Mouse (Mus musculus): ENCODE measurements around the gene Pdxdc1. TPM values are rescaled to one million over a fixed set of nuclear protein-coding genes. Genes with fewer than 3 reads are reported as not detected.

Gene Pdxdc1
- total and polyA plus RNA-seq, 2 experiments from 2014 or later: 60.2 to 67.4 TPM

GRCm38 (mm10) chr16:13819394-13819743 lies 83.6 kb downstream of the Pdxdc1 start:
- no peaks in the 10 kb centered on the region for H3K27me3 ChIP-seq (ENCODE audit: insufficient read depth, low read length)
- H3K36me3 ChIP-seq (ENCODE audit: insufficient read depth): peaks cover 12% of the 10 kb centered on the region
- peak; percentile 1; the same call in 1 of the 2 replicates for TF ChIP-seq CTCF (IDR thresholded peaks at IDR 0.05; ENCODE audit: low read depth)
- ATAC-seq (peak; percentile 23), DNase-seq (no peak)
- peaks cover 12% of the 10 kb centered on the region; the same call in 1 of the 2 replicates for H3K4me1 ChIP-seq (ENCODE audit: insufficient read depth)
- peak overlapping the region; percentile 87 for H3K9ac ChIP-seq
- peak overlapping the region; percentile 93 for H3K27ac ChIP-seq (ENCODE audit: low read depth, low read length)
- WGBS: under 1% methylated on average over 36 of the region's 36 CpGs
- H3K4me2 ChIP-seq (ENCODE audit: low read depth): peak overlapping the region; percentile 69
- H3K9me3 ChIP-seq (ENCODE audit: low read length): no peaks in the 10 kb centered on the region
- peak overlapping the region; percentile 83 for H3K4me3 ChIP-seq (ENCODE audit: low read depth, low read length)

GRCm38 (mm10) chr16:13818560-13819393 lies 84.2 kb downstream of the Pdxdc1 start, which contains the start of gene Ntan1:
Gene Ntan1 (plus strand): TSS chr16:13818845.
- DNase-seq (peak; percentile 94), ATAC-seq (peak; percentile 96)
- Histone ChIP-seq H3K4me1 (ENCODE audit: insufficient read depth) (peaks cover 12% of the 10 kb centered on the region; the same call in 1 of the 2 replicates), H3K4me3 (ENCODE audit: low read depth, low read length) (peak within 1 kb of the TSS; percentile 83), H3K36me3 (ENCODE audit: insufficient read depth) (peaks cover 15% of the 10 kb centered on the region), H3K27ac (ENCODE audit: low read depth, low read length) (peak within 1 kb of the TSS; percentile 93), H3K9ac (peak within 1 kb of the TSS; percentile 87), H3K27me3 (ENCODE audit: insufficient read depth, low read length) (no peaks in the 10 kb centered on the region), H3K9me3 (ENCODE audit: low read length) (no peaks in the 10 kb centered on the region), H3K4me2 (ENCODE audit: low read depth) (peak within 1 kb of the TSS; percentile 69)
- 4% methylated on average over 56 of the region's 58 CpGs for WGBS
- no peak for TF ChIP-seq CTCF (IDR thresholded peaks at IDR 0.05; ENCODE audit: low read depth)

DNA sequence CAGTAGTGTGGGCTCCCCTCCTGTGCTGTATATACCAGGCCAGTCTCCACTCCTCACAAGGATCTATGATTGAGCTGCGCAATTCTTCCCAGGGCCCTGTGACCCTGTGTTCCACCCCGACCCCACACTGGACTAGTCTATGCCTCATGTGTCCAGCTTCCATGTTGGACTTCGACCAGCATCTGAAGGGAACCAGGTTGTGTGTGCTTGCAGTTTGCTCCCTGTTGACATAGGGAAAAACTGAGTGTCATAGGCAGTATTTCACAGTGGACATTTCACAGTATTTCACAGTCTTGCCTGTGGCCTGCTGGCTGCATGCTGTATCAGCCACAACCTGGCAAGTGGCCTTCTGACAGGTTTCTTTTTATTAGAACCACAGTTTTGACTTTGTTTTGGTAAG lies 89.7 kb downstream of the Pdxdc1 start:
- H3K9me3 ChIP-seq (ENCODE audit: low read length): no peaks in the 10 kb centered on the region
- no peak overlapping the region for H3K4me3 ChIP-seq (ENCODE audit: low read depth, low read length)
- peaks cover 3% of the 10 kb centered on the region; the same call in 1 of the 2 replicates for H3K4me1 ChIP-seq (ENCODE audit: insufficient read depth)
- H3K27me3 ChIP-seq (ENCODE audit: insufficient read depth, low read length): no peaks in the 10 kb centered on the region
- peaks cover 68% of the 10 kb centered on the region for H3K36me3 ChIP-seq (ENCODE audit: insufficient read depth)
- H3K9ac ChIP-seq: no peak overlapping the region
- 95% methylated on average over 3 of the region's 3 CpGs for WGBS
- H3K27ac ChIP-seq (ENCODE audit: low read depth, low read length): no peak overlapping the region
- no peak overlapping the region for H3K4me2 ChIP-seq (ENCODE audit: low read depth)
- DNase-seq: no peak
- ATAC-seq: no peak
- TF ChIP-seq CTCF (IDR thresholded peaks at IDR 0.05; ENCODE audit: low read depth): no peak

DNA sequence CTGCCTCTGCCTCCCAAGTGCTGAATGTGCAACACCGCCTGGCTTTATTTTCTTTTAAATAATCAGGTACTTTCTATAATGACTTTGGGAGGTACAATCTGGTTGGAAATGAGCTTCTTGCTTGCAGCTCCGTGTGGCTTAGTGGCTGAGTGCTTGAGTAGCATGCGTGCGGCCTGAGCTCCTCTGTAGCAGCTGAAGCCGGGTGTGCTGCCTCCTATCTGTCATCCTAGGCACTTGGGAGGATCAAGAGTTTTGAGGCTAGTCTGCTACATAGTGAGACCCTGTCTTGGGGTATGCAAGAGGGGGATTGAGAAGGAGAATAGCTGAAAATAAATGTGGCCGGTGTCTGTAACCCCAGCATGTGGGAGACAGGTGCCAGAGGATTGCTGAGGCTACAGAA lies 90.8 kb downstream of the Pdxdc1 start:
- Histone ChIP-seq H3K4me2 (ENCODE audit: low read depth) (no peak overlapping the region), H3K4me1 (ENCODE audit: insufficient read depth) (no peaks in the 10 kb centered on the region), H3K36me3 (ENCODE audit: insufficient read depth) (peaks cover 75% of the 10 kb centered on the region), H3K9me3 (ENCODE audit: low read length) (no peaks in the 10 kb centered on the region), H3K27ac (ENCODE audit: low read depth, low read length) (no peak overlapping the region), H3K27me3 (ENCODE audit: insufficient read depth, low read length) (no peaks in the 10 kb centered on the region), H3K4me3 (ENCODE audit: low read depth, low read length) (no peak overlapping the region), H3K9ac (no peak overlapping the region)
- ATAC-seq: no peak
- DNase-seq: no peak
- WGBS: 93% methylated on average over 6 of the region's 6 CpGs
- TF ChIP-seq CTCF (IDR thresholded peaks at IDR 0.05; ENCODE audit: low read depth): no peak; the same call in 1 of the 2 replicates

GRCm38 (mm10) chr16:13808410-13808809 lies 94.5 kb downstream of the Pdxdc1 start:
- TF ChIP-seq CTCF (IDR thresholded peaks at IDR 0.05; ENCODE audit: low read depth): no peak
- no peaks in the 10 kb centered on the region for H3K9me3 ChIP-seq (ENCODE audit: low read length)
- no peak overlapping the region for H3K9ac ChIP-seq
- peaks cover 85% of the 10 kb centered on the region for H3K36me3 ChIP-seq (ENCODE audit: insufficient read depth)
- H3K4me3 ChIP-seq (ENCODE audit: low read depth, low read length): no peak overlapping the region
- H3K4me1 ChIP-seq (ENCODE audit: insufficient read depth): no peaks in the 10 kb centered on the region
- no peak overlapping the region for H3K27ac ChIP-seq (ENCODE audit: low read depth, low read length)
- H3K4me2 ChIP-seq (ENCODE audit: low read depth): no peak overlapping the region
- DNase-seq (no peak), ATAC-seq (no peak)
- WGBS: 91% methylated on average over 7 of the region's 7 CpGs
- H3K27me3 ChIP-seq (ENCODE audit: insufficient read depth, low read length): no peaks in the 10 kb centered on the region

DNA sequence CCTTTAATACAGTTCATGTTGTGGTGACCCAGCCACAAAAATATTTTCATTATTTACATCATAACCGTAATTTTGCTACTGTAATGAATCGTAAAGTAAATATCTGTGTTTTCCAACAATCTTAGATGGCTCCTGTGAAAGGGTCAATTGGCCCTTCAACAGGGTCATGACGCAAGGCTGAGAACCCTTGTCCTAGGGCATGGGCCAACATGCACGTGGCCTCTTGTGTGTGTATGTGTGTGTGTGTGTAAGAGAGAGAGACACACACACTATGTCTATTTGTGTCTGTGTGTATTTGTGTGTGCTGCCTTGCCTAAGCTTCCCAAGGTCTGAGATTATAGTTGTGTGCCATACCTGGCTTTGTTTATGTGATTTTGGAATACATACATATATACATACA lies 95.3 kb downstream of the Pdxdc1 start:
- Histone ChIP-seq H3K36me3 (ENCODE audit: insufficient read depth) (peaks cover 81% of the 10 kb centered on the region), H3K9me3 (ENCODE audit: low read length) (no peaks in the 10 kb centered on the region), H3K4me3 (ENCODE audit: low read depth, low read length) (no peak overlapping the region), H3K4me1 (ENCODE audit: insufficient read depth) (no peaks in the 10 kb centered on the region), H3K4me2 (ENCODE audit: low read depth) (no peak overlapping the region), H3K27ac (ENCODE audit: low read depth, low read length) (no peak overlapping the region), H3K9ac (no peak overlapping the region), H3K27me3 (ENCODE audit: insufficient read depth, low read length) (no peaks in the 10 kb centered on the region)
- 98% methylated on average over 4 of the region's 4 CpGs for WGBS
- TF ChIP-seq CTCF (IDR thresholded peaks at IDR 0.05; ENCODE audit: low read depth): no peak
- ATAC-seq (no peak), DNase-seq (no peak)

DNA sequence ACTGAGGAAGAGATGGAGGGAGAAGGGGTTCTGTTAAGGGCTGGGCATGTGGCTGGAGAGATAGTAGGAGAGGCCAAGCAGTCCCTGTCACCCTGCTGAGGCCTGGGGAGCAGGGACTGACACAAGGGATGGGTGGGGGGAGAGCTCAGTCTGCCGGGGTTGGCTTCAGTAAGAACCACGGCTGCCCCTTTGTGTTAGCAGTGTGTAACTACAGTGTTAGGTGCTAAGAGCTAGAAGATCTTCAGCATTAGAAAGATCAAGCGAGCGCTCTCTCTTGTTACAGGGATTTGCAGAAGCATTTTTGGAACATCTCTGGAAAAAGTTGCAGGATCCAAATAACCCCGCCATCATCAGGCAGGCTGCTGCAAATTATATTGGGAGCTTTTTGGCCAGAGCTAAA lies 98.3 kb downstream of the Pdxdc1 start:
- no peak for DNase-seq
- Histone ChIP-seq H3K27me3 (ENCODE audit: insufficient read depth, low read length) (no peaks in the 10 kb centered on the region), H3K4me2 (ENCODE audit: low read depth) (no peak overlapping the region), H3K4me3 (ENCODE audit: low read depth, low read length) (no peak overlapping the region), H3K36me3 (ENCODE audit: insufficient read depth) (peaks cover 75% of the 10 kb centered on the region), H3K4me1 (ENCODE audit: insufficient read depth) (no peaks in the 10 kb centered on the region), H3K27ac (ENCODE audit: low read depth, low read length) (no peak overlapping the region), H3K9ac (no peak overlapping the region), H3K9me3 (ENCODE audit: low read length) (no peaks in the 10 kb centered on the region)
- peak; percentile 69; the same call in 1 of the 2 replicates for ATAC-seq
- TF ChIP-seq CTCF (IDR thresholded peaks at IDR 0.05; ENCODE audit: low read depth): peak; percentile 33
- WGBS: 85% methylated on average over 5 of the region's 5 CpGs
